Comparison of ENCODE assay signal across 12 mouse cellular contexts in the genomic region with DNA sequence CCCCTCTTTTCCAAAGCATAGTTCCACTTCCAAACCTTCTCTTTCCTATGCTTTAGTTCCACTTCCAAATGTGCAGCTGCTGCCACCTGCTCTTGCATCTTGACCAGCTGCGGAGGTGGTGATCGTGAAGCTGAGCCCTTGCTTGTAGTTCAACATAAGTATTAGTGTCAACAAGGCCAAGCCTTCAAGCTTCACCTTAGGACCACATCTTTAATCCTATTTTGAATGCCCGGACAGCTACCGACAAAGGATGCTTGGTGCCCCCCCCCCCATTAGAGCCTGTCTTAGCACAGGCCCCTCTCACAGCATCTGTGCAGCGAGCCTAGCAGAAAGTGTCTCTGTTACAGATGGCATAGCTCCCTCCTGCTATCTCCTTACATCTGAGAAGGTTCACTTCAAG. TPM values are rescaled to one million over a fixed set of nuclear protein-coding genes. Genes with fewer than 3 reads are reported as not detected.
DNase-seq lines count a peak whose midpoint lies in the region; ATAC-seq and TF ChIP-seq lines count a peak whose summit lies in the region.
"Had no signal": no experiment of that assay in that cellular context is flagged by ENCODE, and none has a peak within 500 bp of the region (broad histone marks: within the 10 kb centered on the region; RNA-seq: fewer than 3 reads in every experiment).

No protein-coding gene starts in this region.

- H3K9ac ChIP-seq in forebrain, embryonic 12.5 days, result no peak overlapping the region
- H3K9ac ChIP-seq in forebrain, embryonic 15.5 days (replicated peaks), result no peak overlapping the region
- no peak overlapping the region for H3K9ac ChIP-seq in kidney, postnatal 0 days (ENCODE audit: low read depth, low read length)
- H3K9ac ChIP-seq in heart, embryonic 14.5 days (ENCODE audit: low read length), result no peak overlapping the region
- H3K9ac ChIP-seq: hindbrain, embryonic 14.5 days had no signal

- no peak for DNase-seq in kidney, postnatal 0 days (ENCODE audit: low spot score)
- DNase-seq in kidney, adult 11 months, result no peak
- peak; percentile 45 for DNase-seq in brain, embryonic 14.5 days (ENCODE audit: low read depth)
- no peak for DNase-seq in ovary, postnatal 36 days (ENCODE audit: low spot score)
- DNase-seq in layer of hippocampus, adult 9-11 months, result no peak
- DNase-seq: liver; lung, postnatal 10 days; thymus, postnatal 25 days had no signal

- no peak overlapping the region for H3K4me2 ChIP-seq in forebrain, embryonic 12.5 days
- H3K4me2 ChIP-seq in forebrain, embryonic 15.5 days (replicated peaks), result no peak overlapping the region
- H3K4me2 ChIP-seq in kidney, postnatal 0 days (ENCODE audit: low read length), result no peak overlapping the region
- H3K4me2 ChIP-seq in heart, embryonic 14.5 days (ENCODE audit: low read length), result no peak overlapping the region
- H3K4me2 ChIP-seq: hindbrain, embryonic 14.5 days had no signal

- TF ChIP-seq POLR2A in brain, embryonic 14.5 days (IDR thresholded peaks at IDR 0.05; ENCODE audit: borderline replicate concordance, extremely low read depth, insufficient read depth, insufficient read length, poor library complexity, severe bottlenecking), result no peak

- no peak for TF ChIP-seq CTCF in kidney, postnatal 0 days (IDR thresholded peaks at IDR 0.05; ENCODE audit: low read depth)
- TF ChIP-seq CTCF in brain, embryonic 14.5 days (IDR thresholded peaks at IDR 0.05; ENCODE audit: borderline replicate concordance, extremely low read depth, insufficient read depth, insufficient read length), result no peak

- ATAC-seq in forebrain, embryonic 12.5 days (ENCODE audit: low FRiP score), result peak; percentile 60; the same call in 1 of the 2 replicates
- no peak for ATAC-seq in forebrain, embryonic 15.5 days (replicated peaks)
- no peak for ATAC-seq in kidney, postnatal 0 days (replicated peaks; ENCODE audit: low FRiP score, low read depth)
- ATAC-seq in heart, embryonic 14.5 days (ENCODE audit: insufficient number of reproducible peaks, insufficient read depth, low FRiP score, low read depth), result no peak

- WGBS in forebrain, embryonic 12.5 days, result 13% methylated on average over 5 of the region's 5 CpGs
- WGBS in forebrain, embryonic 15.5 days, result 13% methylated on average over 5 of the region's 5 CpGs
- WGBS in kidney, postnatal 0 days, result 29% methylated on average over 5 of the region's 5 CpGs
- WGBS in heart, embryonic 14.5 days, result 70% methylated on average over 5 of the region's 5 CpGs

- no peaks in the 10 kb centered on the region for H3K9me3 ChIP-seq in forebrain, embryonic 12.5 days
- no peaks in the 10 kb centered on the region for H3K9me3 ChIP-seq in forebrain, embryonic 15.5 days
- H3K9me3 ChIP-seq in kidney, postnatal 0 days (replicated peaks; ENCODE audit: low read length), result no peaks in the 10 kb centered on the region
- no peaks in the 10 kb centered on the region for H3K9me3 ChIP-seq in heart, embryonic 14.5 days (ENCODE audit: control insufficient read depth, low read length)

- peaks cover 26% of the 10 kb centered on the region for H3K4me1 ChIP-seq in forebrain, embryonic 12.5 days
- peaks cover 7% of the 10 kb centered on the region; the same call in 1 of the 2 replicates for H3K4me1 ChIP-seq in forebrain, embryonic 15.5 days
- H3K4me1 ChIP-seq in kidney, postnatal 0 days (replicated peaks; ENCODE audit: insufficient read depth, low read length), result peaks cover 22% of the 10 kb centered on the region
- H3K4me1 ChIP-seq in heart, embryonic 14.5 days (ENCODE audit: control insufficient read depth in 2 of 2, insufficient read depth in 2 of 2, low read length in 2 of 2), result peaks cover 16 to 23% of the 10 kb centered on the region in 2 experiments

- 0 out of 2 replicates have a peak overlapping the region, but pooled peaks have one; percentile 13 for H3K27ac ChIP-seq in forebrain, embryonic 12.5 days
- no peak overlapping the region for H3K27ac ChIP-seq in forebrain, embryonic 15.5 days (replicated peaks)
- 0 out of 2 replicates have a peak overlapping the region, but pooled peaks have one; percentile 14 for H3K27ac ChIP-seq in kidney, postnatal 0 days
- 0 out of 4 replicates have a peak overlapping the region, but pooled peaks have one; percentile 12 for H3K27ac ChIP-seq in heart, embryonic 14.5 days (replicated peaks in 1 of 2; ENCODE audit: control insufficient read depth in 1 of 2, insufficient read depth in 1 of 2, low read depth in 2 of 2, low read length in 2 of 2)
- H3K27ac ChIP-seq: hindbrain, embryonic 14.5 days had no signal

- H3K36me3 ChIP-seq in forebrain, embryonic 12.5 days (replicated peaks), result no peaks in the 10 kb centered on the region
- H3K36me3 ChIP-seq in forebrain, embryonic 15.5 days, result 0 out of 2 replicates have a peak, but pooled peaks cover 2% of the 10 kb centered on the region
- no peaks in the 10 kb centered on the region for H3K36me3 ChIP-seq in kidney, postnatal 0 days (ENCODE audit: insufficient read depth, low read length)
- H3K36me3 ChIP-seq in heart, embryonic 14.5 days (ENCODE audit: control insufficient read depth, insufficient read depth, low read length), result no peaks in the 10 kb centered on the region

- H3K27me3 ChIP-seq in forebrain, embryonic 12.5 days, result no peaks in the 10 kb centered on the region; the same call in 1 of the 2 replicates
- H3K27me3 ChIP-seq in forebrain, embryonic 15.5 days, result no peaks in the 10 kb centered on the region
- no peaks in the 10 kb centered on the region for H3K27me3 ChIP-seq in kidney, postnatal 0 days (ENCODE audit: insufficient read depth, low read length)
- H3K27me3 ChIP-seq in heart, embryonic 14.5 days (ENCODE audit: control insufficient read depth, insufficient read depth, low read length), result no peaks in the 10 kb centered on the region

- H3K4me3 ChIP-seq in forebrain, embryonic 12.5 days (replicated peaks), result no peak overlapping the region
- no peak overlapping the region for H3K4me3 ChIP-seq in forebrain, embryonic 15.5 days
- no peak overlapping the region for H3K4me3 ChIP-seq in kidney, postnatal 0 days (replicated peaks; ENCODE audit: low read depth, low read length)
- H3K4me3 ChIP-seq in heart, embryonic 14.5 days (ENCODE audit: control insufficient read depth in 1 of 2, insufficient read depth in 1 of 2, low read depth in 1 of 2, low read length in 2 of 2), result no peak overlapping the region

RNA-seq across cellular contexts. Expression of gene Prr15, which starts 47.8 kb away (rescaled TPM):
- polyA plus RNA-seq in forebrain, embryonic 12.5 days (2016; fragmentation: Nextera tagmentation; extraction: Ambion mirVana), result 7.8 and 8.8 TPM in 2 replicates
- 2.4 and 3.2 TPM in 2 replicates for polyA plus RNA-seq in forebrain, embryonic 15.5 days (2015; fragmentation: Nextera tagmentation; extraction: Ambion mirVana)
- 12.1 and 12.3 TPM in 2 replicates for polyA plus RNA-seq in kidney, postnatal 0 days (2015; fragmentation: Nextera tagmentation; extraction: Ambion mirVana)
- polyA plus RNA-seq in brain, embryonic 14.5 days (2012; rRNA removed), result 1.6 and 1.8 TPM in 2 replicates
- 25.2 and 26.2 TPM in 2 replicates for polyA plus RNA-seq in heart, embryonic 14.5 days (2014; fragmentation: Nextera tagmentation; extraction: Ambion mirVana)
